Mouse (Mus musculus) hindbrain, embryonic 13.5 days (tissue): ENCODE data around the gene Noto. TPM values are rescaled to one million over a fixed set of nuclear protein-coding genes. Genes with fewer than 3 reads are reported as not detected.
"Not testable (repeated sequence)": the region's sequence is repeated elsewhere in the genome, so short reads cannot be mapped to it uniquely, and the experiment has no call there.

Source experiments
- ATAC-seq: fragments of 200-750 bp; cut with Nextera tagmentation; 2 replicates; pipeline ENCODE4 v1.8.0; 2017; ENCODE audit warnings: moderate TSS enrichment; ENCODE audit not compliant: low FRiP score
- H3K27ac ChIP-seq: fragments of 300-500 bp; sonication (generic); 2 replicates; pipeline ENCODE4 v1.5.1; 2015; ENCODE audit warnings: inconsistent platforms, mild to moderate bottlenecking, moderate library complexity
- H3K27me3 ChIP-seq: fragments of 300-500 bp; sonication (generic); 2 replicates; pipeline ENCODE4 v1.6.1; 2015; ENCODE audit warnings: mild to moderate bottlenecking, inconsistent platforms
- H3K36me3 ChIP-seq: fragments of 300-500 bp; sonication (generic); 2 replicates; pipeline ENCODE4 v1.6.1; 2015; ENCODE audit warnings: mild to moderate bottlenecking, inconsistent platforms
- H3K4me1 ChIP-seq: fragments of 300-500 bp; sonication (generic); replicated peaks from 2 replicates; pipeline ENCODE4 v1.6.1; 2015; ENCODE audit warnings: inconsistent platforms
- H3K4me2 ChIP-seq: fragments of 300-500 bp; sonication (generic); 2 replicates; pipeline ENCODE4 v1.6.1; 2015; ENCODE audit warnings: inconsistent platforms, mild to moderate bottlenecking, moderate library complexity
- H3K4me3 ChIP-seq: fragments of 300-500 bp; sonication (generic); 2 replicates; pipeline ENCODE4 v1.5.1; 2015; ENCODE audit warnings: mild to moderate bottlenecking, inconsistent platforms
- H3K9ac ChIP-seq: fragments of 300-500 bp; sonication (generic); 2 replicates; pipeline ENCODE4 v1.6.1; 2015; ENCODE audit warnings: mild to moderate bottlenecking, inconsistent platforms
- H3K9me3 ChIP-seq: fragments of 300-500 bp; sonication (generic); 2 replicates; pipeline ENCODE4 v1.6.1; 2016; ENCODE audit warnings: inconsistent platforms
- WGBS: fragments of 180-500 bp; shearing (Covaris S2); methylation state at CpG from one replicate; pipeline ENCODE4 v1.1.7; 2015; 5-methylcytosine and 5-hydroxymethylcytosine counted together
- polyA plus RNA-seq: library from polyadenylated mRNA; unstranded; fragments of >200 nt; fragmentation: Nextera tagmentation; extraction: Ambion mirVana; gene quantifications from 2 replicates; pipeline ENCODE4 v1.2.1, GENCODE M21; 2015

Gene Noto
- polyA plus RNA-seq, 1 experiment from 2014 or later: not detected

GRCm38 (mm10) chr6:85433865-85434264, 10.2 kb downstream of the Noto start:
- Histone ChIP-seq H3K4me1 (peaks cover 14% of the 10 kb centered on the region), H3K9ac (no peak overlapping the region), H3K4me2 (no peak overlapping the region), H3K4me3 (no peak overlapping the region), H3K27ac (no peak overlapping the region), H3K27me3 (no peaks in the 10 kb centered on the region), H3K9me3 (no peaks in the 10 kb centered on the region), H3K36me3 (peaks cover 7% of the 10 kb centered on the region)
- WGBS: 88% methylated on average over 5 of the region's 5 CpGs
- no peak for ATAC-seq

- H3K36me3 ChIP-seq: peaks cover 31% of the 10 kb centered on the region
- no peak overlapping the region for H3K9ac ChIP-seq
- no peak for ATAC-seq
- H3K4me1 ChIP-seq: peaks cover 14% of the 10 kb centered on the region
- WGBS: 97% methylated on average over 1 of the region's 1 CpGs
- no peak overlapping the region for H3K4me3 ChIP-seq
- no peak overlapping the region for H3K4me2 ChIP-seq
- no peak overlapping the region for H3K27ac ChIP-seq
- no peaks in the 10 kb centered on the region for H3K9me3 ChIP-seq
- H3K27me3 ChIP-seq: no peaks in the 10 kb centered on the region
Observed at GRCm38 (mm10) chr6:85436204-85436603, 12.5 kb downstream of the Noto start.

- no peaks in the 10 kb centered on the region for H3K9me3 ChIP-seq
- H3K27me3 ChIP-seq: no peaks in the 10 kb centered on the region
- peaks cover 35% of the 10 kb centered on the region for H3K36me3 ChIP-seq
- peaks cover 14% of the 10 kb centered on the region for H3K4me1 ChIP-seq
- 89% methylated on average over 5 of the region's 6 CpGs for WGBS
- no peak for ATAC-seq
- no peak overlapping the region for H3K9ac ChIP-seq
- H3K4me3 ChIP-seq: no peak overlapping the region
- no peak overlapping the region for H3K27ac ChIP-seq
- no peak overlapping the region for H3K4me2 ChIP-seq
Observed at GRCm38 (mm10) chr6:85436631-85437030, 12.9 kb downstream of the Noto start.

GRCm38 (mm10) chr6:85441142-85441541, 17.5 kb downstream of the Noto start:
- H3K9me3 ChIP-seq: no peaks in the 10 kb centered on the region
- WGBS: 97% methylated on average over 4 of the region's 4 CpGs
- H3K4me1 ChIP-seq: no peaks in the 10 kb centered on the region
- H3K4me3 ChIP-seq: no peak overlapping the region
- H3K9ac ChIP-seq: no peak overlapping the region
- H3K27me3 ChIP-seq: no peaks in the 10 kb centered on the region
- ATAC-seq: no peak
- H3K4me2 ChIP-seq: no peak overlapping the region
- H3K27ac ChIP-seq: no peak overlapping the region
- peaks cover 77% of the 10 kb centered on the region for H3K36me3 ChIP-seq

GRCm38 (mm10) chr6:85443488-85444233, 20.0 kb downstream of the Noto start:
- Histone ChIP-seq H3K36me3 (peaks cover 84% of the 10 kb centered on the region), H3K9me3 (no peaks in the 10 kb centered on the region), H3K4me3 (no peak overlapping the region), H3K4me2 (no peak overlapping the region), H3K27ac (no peak overlapping the region), H3K27me3 (no peaks in the 10 kb centered on the region), H3K9ac (no peak overlapping the region), H3K4me1 (no peaks in the 10 kb centered on the region)
- 86% methylated on average over 3 of the region's 3 CpGs for WGBS
- ATAC-seq: no peak

GRCm38 (mm10) chr6:85444266-85444965, 20.7 kb downstream of the Noto start:
- no peaks in the 10 kb centered on the region for H3K9me3 ChIP-seq
- H3K36me3 ChIP-seq: peaks cover 76% of the 10 kb centered on the region
- H3K9ac ChIP-seq: no peak overlapping the region
- no peak for ATAC-seq
- H3K4me1 ChIP-seq: no peaks in the 10 kb centered on the region
- WGBS: 91% methylated on average over 8 of the region's 8 CpGs
- no peak overlapping the region for H3K4me2 ChIP-seq
- H3K27me3 ChIP-seq: no peaks in the 10 kb centered on the region
- H3K27ac ChIP-seq: no peak overlapping the region
- H3K4me3 ChIP-seq: no peak overlapping the region

GRCm38 (mm10) chr6:85445286-85445685, 21.6 kb downstream of the Noto start:
- Histone ChIP-seq H3K27me3 (no peaks in the 10 kb centered on the region), H3K4me2 (no peak overlapping the region), H3K9ac (no peak overlapping the region), H3K9me3 (no peaks in the 10 kb centered on the region), H3K4me3 (no peak overlapping the region), H3K36me3 (peaks cover 67% of the 10 kb centered on the region), H3K4me1 (peaks cover under 1% of the 10 kb centered on the region; the same call in 1 of the 2 replicates), H3K27ac (no peak overlapping the region)
- 83% methylated on average over 5 of the region's 5 CpGs for WGBS
- no peak for ATAC-seq

- Histone ChIP-seq H3K9me3 (no peaks in the 10 kb centered on the region), H3K9ac (no peak overlapping the region), H3K27ac (no peak overlapping the region), H3K4me2 (no peak overlapping the region), H3K27me3 (no peaks in the 10 kb centered on the region), H3K4me3 (no peak overlapping the region), H3K4me1 (peaks cover 7% of the 10 kb centered on the region; the same call in 1 of the 2 replicates), H3K36me3 (peaks cover 47% of the 10 kb centered on the region)
- no peak for ATAC-seq
- 87% methylated on average over 6 of the region's 6 CpGs for WGBS
Observed at GRCm38 (mm10) chr6:85447351-85447750, 23.7 kb downstream of the Noto start.

GRCm38 (mm10) chr6:85450140-85450539, 26.5 kb downstream of the Noto start:
- WGBS: 62% methylated on average over 1 of the region's 1 CpGs
- peak overlapping the region; percentile 89 for H3K4me2 ChIP-seq
- H3K4me3 ChIP-seq, H3K9me3 ChIP-seq, ATAC-seq, H3K27ac ChIP-seq, H3K27me3 ChIP-seq: not testable (repeated sequence)
- 0 out of 2 replicates have a peak overlapping the region, but pooled peaks have one; percentile 80 for H3K9ac ChIP-seq
- peaks cover 34% of the 10 kb centered on the region for H3K4me1 ChIP-seq
- H3K36me3 ChIP-seq: peaks cover 22% of the 10 kb centered on the region

- Histone ChIP-seq H3K4me3 (peak within 1 kb of the TSS; percentile 56), H3K4me2 (peak within 1 kb of the TSS; percentile 89), H3K4me1 (peaks cover 41% of the 10 kb centered on the region), H3K36me3 (peaks cover 14% of the 10 kb centered on the region), H3K9ac (peak within 1 kb of the TSS; percentile 83), H3K9me3 (no peaks in the 10 kb centered on the region), H3K27me3 (no peaks in the 10 kb centered on the region), H3K27ac (peak within 1 kb of the TSS; percentile 95)
- 3% methylated on average over 90 of the region's 96 CpGs for WGBS
- ATAC-seq: peak; percentile 93
Observed at GRCm38 (mm10) chr6:85450697-85451663, 27.3 kb downstream of the Noto start, which contains the start of gene Cct7. Gene Cct7 (plus strand): TSS chr6:85451514.

GRCm38 (mm10) chr6:85451664-85452410, 28.2 kb downstream of the Noto start, which contains the start of gene Pradc1:
Gene Pradc1 (minus strand): TSS chr6:85451970.
- peak within 1 kb of the TSS; percentile 56 for H3K4me3 ChIP-seq
- peaks cover 49% of the 10 kb centered on the region for H3K4me1 ChIP-seq
- 0% methylated on average over 54 of the region's 54 CpGs for WGBS
- peaks cover 5% of the 10 kb centered on the region for H3K36me3 ChIP-seq
- peak within 1 kb of the TSS; percentile 83 for H3K9ac ChIP-seq
- peak within 1 kb of the TSS; percentile 95 for H3K27ac ChIP-seq
- peak; percentile 94 for ATAC-seq
- H3K4me2 ChIP-seq: peak within 1 kb of the TSS; percentile 89
- no peaks in the 10 kb centered on the region for H3K27me3 ChIP-seq
- no peaks in the 10 kb centered on the region for H3K9me3 ChIP-seq
